Mouse (Mus musculus) gastrocnemius, postnatal 4 days (tissue): ENCODE results near the gene Zfp740. TPM values are rescaled to one million over a fixed set of nuclear protein-coding genes. Genes with fewer than 3 reads are reported as not detected.

ENCODE experiments used
- DNase-seq, 2 experiments: peaks; one replicate each; pipeline ENCODE4 v3.0.0; 2021 to 2022; ENCODE audit warnings: low spot score in 2 of 2, mixed read lengths in 2 of 2
- total RNA-seq, 2 experiments: library from RNA; stranded (reverse); gene quantifications; 2 replicates each; pipeline ENCODE4 v1.2.3; 2021

Gene Zfp740
- total RNA-seq, 2 experiments from 2014 or later: 56.8 to 66.8 TPM

GRCm38 (mm10) chr15:102245891-102246741 lies 43.1 kb downstream of the Zfp740 start:
- peak in 1 of 2 experiments; percentile 77 for DNase-seq

- peak; percentile 91 to 96 for DNase-seq
Observed at GRCm38 (mm10) chr15:102246866-102247251, 43.8 kb downstream of the Zfp740 start.

DNA sequence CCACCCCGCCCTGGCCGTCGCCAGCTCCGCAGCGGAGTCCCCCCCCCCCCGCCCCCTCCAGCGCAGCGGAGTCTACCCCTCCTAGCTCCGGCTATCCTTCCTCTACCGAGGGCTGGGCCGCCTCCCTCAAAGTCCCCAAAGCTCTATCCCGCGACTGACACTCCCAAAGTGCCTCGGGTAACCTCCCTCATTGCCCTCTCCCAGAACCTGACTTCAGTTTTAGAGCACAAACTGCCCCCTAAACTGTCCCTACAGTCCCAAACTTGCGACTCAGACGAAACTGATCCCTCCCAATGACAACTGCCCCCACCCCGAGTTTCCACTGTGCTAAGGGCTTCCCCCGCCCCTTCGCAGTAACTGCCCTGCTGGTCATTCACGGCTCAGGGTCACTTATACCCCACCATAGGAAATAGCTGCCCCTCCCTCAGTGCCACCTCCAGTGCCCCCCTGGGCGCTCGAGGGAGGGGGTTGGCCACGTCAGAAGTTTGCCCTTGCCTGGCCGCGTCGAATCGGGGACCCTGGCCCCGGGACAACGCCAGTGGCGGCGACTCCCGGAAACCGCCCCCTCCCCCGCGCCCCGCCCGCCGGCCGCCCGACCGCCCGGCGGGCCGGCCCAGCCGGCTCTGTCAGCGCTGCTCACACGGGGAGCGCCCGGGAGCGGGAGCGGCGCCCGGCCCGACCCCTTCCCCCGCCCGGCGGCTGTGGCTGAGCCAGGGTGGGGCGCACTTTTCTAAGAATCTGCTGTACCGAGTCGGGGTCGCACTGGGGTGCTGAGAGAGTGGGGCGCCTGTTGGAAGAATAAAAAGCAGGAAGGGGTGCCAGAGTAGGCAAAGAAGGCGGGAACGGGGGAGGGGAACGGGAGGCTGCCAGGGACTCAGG lies 44.4 kb downstream of the Zfp740 start:
- DNase-seq: peak; percentile 70 to 83

- DNase-seq: no peak
Observed at GRCm38 (mm10) chr15:102248131-102248811, 45.2 kb downstream of the Zfp740 start.

DNA sequence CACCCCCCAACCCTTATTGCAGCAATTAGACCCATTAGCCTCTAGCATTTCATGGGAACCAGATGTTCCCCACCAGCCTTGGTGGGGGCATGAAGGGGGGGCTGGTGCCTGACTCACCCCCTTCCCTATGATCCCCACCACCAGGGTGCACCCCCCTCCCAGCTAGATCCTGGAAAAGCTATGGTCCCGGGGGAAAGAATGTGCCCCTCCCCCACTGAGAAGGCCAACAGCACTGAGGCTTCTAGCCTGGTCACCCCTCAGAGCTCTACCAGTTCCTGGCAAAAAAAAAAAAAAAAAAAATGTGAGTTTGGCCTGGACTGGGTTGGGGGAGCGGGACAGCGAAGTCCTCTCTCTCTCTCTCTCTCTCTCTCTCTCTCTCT lies 45.8 kb downstream of the Zfp740 start:
- no peak for DNase-seq

DNA sequence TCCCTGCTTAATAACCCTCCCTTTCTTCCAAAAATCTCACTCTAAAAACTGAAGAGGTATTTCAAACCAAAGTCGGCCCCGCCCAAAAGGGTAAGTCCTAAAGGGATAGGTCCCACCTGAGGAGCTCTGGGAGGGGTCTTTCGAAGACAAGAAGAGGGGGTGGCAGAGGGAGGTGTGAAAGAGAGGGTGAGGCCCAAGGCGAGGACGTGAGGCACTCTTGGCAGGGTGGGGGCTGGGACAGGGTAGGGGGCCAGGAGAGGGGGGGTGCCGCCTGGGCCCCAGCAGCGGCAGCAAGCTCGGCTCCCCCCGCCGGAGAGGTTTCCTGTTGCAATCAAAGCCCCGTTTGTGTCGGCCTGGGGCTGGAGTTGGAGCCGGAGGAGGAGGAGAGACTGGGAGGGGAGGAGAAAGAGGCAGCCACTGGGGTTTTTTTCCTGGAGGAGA lies 46.2 kb downstream of the Zfp740 start:
- DNase-seq: peak in 1 of 2 experiments; percentile 55

DNA sequence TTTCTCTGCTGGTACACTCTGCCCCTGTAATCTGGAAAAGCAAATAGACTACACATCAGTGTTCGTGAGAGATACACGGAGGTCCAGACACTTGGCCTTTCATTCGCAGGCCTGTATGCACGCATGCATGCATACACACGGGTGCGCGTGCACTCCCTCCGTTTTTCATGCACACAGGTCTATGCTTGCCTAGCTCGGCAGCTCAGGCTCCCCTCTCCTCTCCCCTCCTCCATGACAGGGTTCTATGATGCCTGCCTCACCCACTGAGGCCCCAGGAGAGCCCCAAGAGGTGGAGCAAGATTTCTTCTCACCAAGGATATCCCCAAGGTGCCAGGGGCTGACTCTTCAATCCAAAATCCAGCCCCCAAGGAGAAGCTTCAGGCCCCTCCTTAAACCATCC lies 46.9 kb downstream of the Zfp740 start:
- DNase-seq: no peak

- no peak for DNase-seq
Observed at GRCm38 (mm10) chr15:102250521-102250920, 47.5 kb downstream of the Zfp740 start.

DNA sequence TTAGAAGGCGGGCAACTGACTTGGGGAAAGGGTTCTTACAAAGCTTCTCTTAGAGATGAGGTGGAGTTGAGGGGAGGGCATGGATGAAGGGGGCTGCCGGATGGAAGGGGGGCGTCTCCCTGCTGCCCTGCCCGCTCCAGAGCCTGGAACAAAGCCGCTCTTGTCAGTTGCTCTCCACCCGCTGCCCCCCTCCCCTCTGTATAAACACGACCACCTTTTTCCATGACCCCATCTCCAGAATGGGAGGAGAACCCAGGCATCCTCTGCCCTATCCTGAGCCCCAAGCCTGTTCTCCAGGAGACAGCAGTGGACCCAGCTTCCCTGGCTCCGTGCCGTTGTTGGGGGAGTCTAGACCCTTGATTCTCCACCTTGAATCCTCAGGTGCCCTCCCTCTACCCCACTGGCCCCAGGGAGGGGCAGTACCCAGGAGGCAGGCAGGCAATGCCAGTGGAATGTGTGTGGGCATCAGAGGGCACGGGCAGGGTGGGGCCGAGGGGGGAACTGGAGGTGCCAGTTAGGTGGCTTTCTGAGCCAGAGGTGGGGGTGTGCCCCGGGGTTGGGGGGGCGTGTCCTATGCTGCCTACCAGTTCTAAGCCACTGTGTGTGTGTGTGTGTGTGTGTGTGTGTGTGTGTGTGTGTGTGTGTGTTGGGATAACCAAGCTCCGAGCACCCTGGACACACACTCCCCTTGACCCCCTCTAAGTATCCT lies 52.7 kb downstream of the Zfp740 start:
- DNase-seq: no peak

GRCm38 (mm10) chr15:102256431-102257201 lies 53.6 kb downstream of the Zfp740 start:
- DNase-seq: no peak

GRCm38 (mm10) chr15:102257202-102258075 lies 54.4 kb downstream of the Zfp740 start, which contains the start of gene Rarg:
Gene Rarg (minus strand): TSS chr15:102257517.
- DNase-seq: peak in 1 of 2 experiments; percentile 43

- peak in 1 of 2 experiments; percentile 51 for DNase-seq
Observed at GRCm38 (mm10) chr15:102258076-102258470, 55.0 kb downstream of the Zfp740 start.

- DNase-seq: no peak
Observed at GRCm38 (mm10) chr15:102258581-102259253, 55.7 kb downstream of the Zfp740 start.

- DNase-seq: no peak
Observed at GRCm38 (mm10) chr15:102262582-102262981, 59.5 kb downstream of the Zfp740 start.

GRCm38 (mm10) chr15:102263037-102263436 lies 60.0 kb downstream of the Zfp740 start:
- no peak for DNase-seq
